Mouse (Mus musculus) megakaryocyte-erythroid progenitor cell, adult 5-6 weeks (primary cell): ENCODE results near the gene Pnp2. TPM values are rescaled to one million over a fixed set of nuclear protein-coding genes. Genes with fewer than 3 reads are reported as not detected.

Experiments used
- ATAC-seq: replicated peaks from 2 replicates; pipeline ENCODE4 v1.8.0; 2016; ENCODE audit warnings: mild to moderate bottlenecking, inconsistent platforms; ENCODE audit not compliant: severe bottlenecking, poor library complexity, low FRiP score, low TSS enrichment
- total RNA-seq, 2 experiments: library from RNA; stranded (forward) in 1 of 2; stranded (reverse) in 1 of 2; fragments of 200-1000, 215-1000 nt in 1 of 2; fragments of >200 nt in 1 of 2; fragmentation: Nextera tagmentation in 1 of 2; gene quantifications; 2 replicates each; pipeline ENCODE4 v1.2.3; 2014 to 2017

Pnp2 gene
- total RNA-seq, 2 experiments from 2014 or later: 12.2 to 44.9 TPM

- ATAC-seq: no peak
Measured at GRCm38 (mm10) chr14:50997088-50997487, 41.3 kb downstream of the Pnp2 start.

- peak; percentile 47; the same call in 1 of the 2 replicates for ATAC-seq
Measured at GRCm38 (mm10) chr14:50997999-50998666, 42.3 kb downstream of the Pnp2 start.

GRCm38 (mm10) chr14:51007152-51007801, 51.5 kb downstream of the Pnp2 start, which contains the start of gene Rnase10:
TSS of gene Rnase10 (plus strand) at chr14:51007751.
- ATAC-seq: no peak

- 0 out of 2 replicates have a peak, but pooled peaks have one; percentile 30 for ATAC-seq
Measured at GRCm38 (mm10) chr14:51007914-51008713, 52.3 kb downstream of the Pnp2 start.

- no peak for ATAC-seq
Measured at GRCm38 (mm10) chr14:51008781-51009180, 53.0 kb downstream of the Pnp2 start.

- ATAC-seq: no peak
Measured at GRCm38 (mm10) chr14:51009572-51009971, 53.8 kb downstream of the Pnp2 start.

Other genes starting within 250 kb of the Pnp2 start
- not detected in 2 replicates for gene Olfr748, start 248.6 kb upstream of the Pnp2 start, total RNA-seq (2014; fragmentation: Nextera tagmentation)
- not detected in 2 replicates for gene Olfr748, start 248.6 kb upstream of the Pnp2 start, total RNA-seq (2017)
- not detected in 2 replicates for gene Olfr749, start 210.9 kb upstream of the Pnp2 start, total RNA-seq (2014; fragmentation: Nextera tagmentation)
- not detected in 2 replicates for gene Olfr749, start 210.9 kb upstream of the Pnp2 start, total RNA-seq (2017)
- gene Ttc5, start 170.5 kb upstream of the Pnp2 start, total RNA-seq (2014; fragmentation: Nextera tagmentation): 25.4 and 29.8 TPM in 2 replicates
- 25.4 and 36.3 TPM in 2 replicates for gene Ttc5, start 170.5 kb upstream of the Pnp2 start, total RNA-seq (2017)
- not detected in 2 replicates for gene Ccnb1ip1, start 148.3 kb upstream of the Pnp2 start, total RNA-seq (2014; fragmentation: Nextera tagmentation)
- gene Ccnb1ip1, start 148.3 kb upstream of the Pnp2 start, total RNA-seq (2017): not detected in 2 replicates
- 66.6 and 128 TPM in 2 replicates for gene Parp2, start 148.2 kb upstream of the Pnp2 start, total RNA-seq (2014; fragmentation: Nextera tagmentation)
- 89.0 and 128 TPM in 2 replicates for gene Parp2, start 148.2 kb upstream of the Pnp2 start, total RNA-seq (2017)
- gene Tep1, start 85.4 kb upstream of the Pnp2 start, total RNA-seq (2014; fragmentation: Nextera tagmentation): 11.1 and 25.3 TPM in 2 replicates
- 2.7 and 9.1 TPM in 2 replicates for gene Tep1, start 85.4 kb upstream of the Pnp2 start, total RNA-seq (2017)
- not detected in 2 replicates for gene Klhl33, start 58.5 kb upstream of the Pnp2 start, total RNA-seq (2014; fragmentation: Nextera tagmentation)
- gene Klhl33, start 58.5 kb upstream of the Pnp2 start, total RNA-seq (2017): not detected in 2 replicates
- gene Osgep, start 31.1 kb upstream of the Pnp2 start, total RNA-seq (2014; fragmentation: Nextera tagmentation): 76.3 and 83.3 TPM in 2 replicates
- gene Osgep, start 31.1 kb upstream of the Pnp2 start, total RNA-seq (2017): 80.5 and 105 TPM in 2 replicates
- gene Apex1, start 31.0 kb upstream of the Pnp2 start, total RNA-seq (2014; fragmentation: Nextera tagmentation): 152 and 166 TPM in 2 replicates
- gene Apex1, start 31.0 kb upstream of the Pnp2 start, total RNA-seq (2017): 202 and 220 TPM in 2 replicates
- gene Pip4p1, start 25.1 kb upstream of the Pnp2 start, total RNA-seq (2014; fragmentation: Nextera tagmentation): 12.6 and 21.0 TPM in 2 replicates
- gene Pip4p1, start 25.1 kb upstream of the Pnp2 start, total RNA-seq (2017): 10.9 and 12.6 TPM in 2 replicates
- gene Pnp, start 24.9 kb upstream of the Pnp2 start, total RNA-seq (2014; fragmentation: Nextera tagmentation): 297 and 354 TPM in 2 replicates
- gene Pnp, start 24.9 kb upstream of the Pnp2 start, total RNA-seq (2017): 162 and 277 TPM in 2 replicates
- gene Gm49342, start 11.5 kb upstream of the Pnp2 start, total RNA-seq (2014; fragmentation: Nextera tagmentation): not detected in 2 replicates
- 194 and 233 TPM in 2 replicates for gene Gm49342, start 11.5 kb upstream of the Pnp2 start, total RNA-seq (2017)
- gene Rnase10, start 51.8 kb downstream of the Pnp2 start, total RNA-seq (2014; fragmentation: Nextera tagmentation): not detected in 2 replicates
- gene Rnase10, start 51.8 kb downstream of the Pnp2 start, total RNA-seq (2017): not detected in 2 replicates
- not detected in 2 replicates for gene Rnase9, start 85.9 kb downstream of the Pnp2 start, total RNA-seq (2014; fragmentation: Nextera tagmentation)
- gene Rnase9, start 85.9 kb downstream of the Pnp2 start, total RNA-seq (2017): not detected in 2 replicates
- not detected in 2 replicates for gene Rnase11, start 94.2 kb downstream of the Pnp2 start, total RNA-seq (2014; fragmentation: Nextera tagmentation)
- not detected in 2 replicates for gene Rnase11, start 94.2 kb downstream of the Pnp2 start, total RNA-seq (2017)
- not detected in 2 replicates for gene Rnase12, start 101.7 kb downstream of the Pnp2 start, total RNA-seq (2014; fragmentation: Nextera tagmentation)
- 0.99 and 5.2 TPM in 2 replicates for gene Rnase12, start 101.7 kb downstream of the Pnp2 start, total RNA-seq (2017)
- not detected in 2 replicates for gene Olfr750, start 118.4 kb downstream of the Pnp2 start, total RNA-seq (2014; fragmentation: Nextera tagmentation)
- not detected in 2 replicates for gene Olfr750, start 118.4 kb downstream of the Pnp2 start, total RNA-seq (2017)
- gene Rnase4, start 135.1 kb downstream of the Pnp2 start, total RNA-seq (2014; fragmentation: Nextera tagmentation): not detected in 2 replicates
- gene Rnase4, start 135.1 kb downstream of the Pnp2 start, total RNA-seq (2017): 0.76 TPM in 1 of 2 replicates, not detected in the other
- gene Ang, start 135.2 kb downstream of the Pnp2 start, total RNA-seq (2014; fragmentation: Nextera tagmentation): not detected in 2 replicates
- gene Ang, start 135.2 kb downstream of the Pnp2 start, total RNA-seq (2017): not detected in 2 replicates
- not detected in 2 replicates for gene Eddm3b, start 158.4 kb downstream of the Pnp2 start, total RNA-seq (2014; fragmentation: Nextera tagmentation)
- gene Eddm3b, start 158.4 kb downstream of the Pnp2 start, total RNA-seq (2017): not detected in 2 replicates
- 2.8 and 14.6 TPM in 2 replicates for gene Rnase6, start 167.9 kb downstream of the Pnp2 start, total RNA-seq (2014; fragmentation: Nextera tagmentation)
- gene Rnase6, start 167.9 kb downstream of the Pnp2 start, total RNA-seq (2017): 14.8 and 44.0 TPM in 2 replicates
- gene Rnase1, start 190.8 kb downstream of the Pnp2 start, total RNA-seq (2014; fragmentation: Nextera tagmentation): not detected in 2 replicates
- gene Rnase1, start 190.8 kb downstream of the Pnp2 start, total RNA-seq (2017): not detected in 2 replicates
- not detected in 2 replicates for gene Rnase2b, start 206.3 kb downstream of the Pnp2 start, total RNA-seq (2014; fragmentation: Nextera tagmentation)
- not detected in 2 replicates for gene Rnase2b, start 206.3 kb downstream of the Pnp2 start, total RNA-seq (2017)
- not detected in 2 replicates for gene Ang2, start 243.2 kb downstream of the Pnp2 start, total RNA-seq (2014; fragmentation: Nextera tagmentation)
- gene Ang2, start 243.2 kb downstream of the Pnp2 start, total RNA-seq (2017): not detected in 2 replicates
- not detected in 2 replicates for gene Ear14, start 247.4 kb downstream of the Pnp2 start, total RNA-seq (2014; fragmentation: Nextera tagmentation)
- gene Ear14, start 247.4 kb downstream of the Pnp2 start, total RNA-seq (2017): not detected in 2 replicates